Mouse (Mus musculus): ENCODE measurements around the gene Cyp4f39. TPM values are rescaled to one million over a fixed set of nuclear protein-coding genes. Genes with fewer than 3 reads are reported as not detected.
A peak's percentile ranks its signal among the peaks of the same experiment; 100 is the strongest.
"Not testable (repeated sequence)": the region's sequence is repeated elsewhere in the genome, so short reads cannot be mapped to it uniquely, and the experiment has no call there.

Cyp4f39 gene
- polyA plus RNA-seq, 1 experiment from 2014 or later, result 0.98 TPM

DNA sequence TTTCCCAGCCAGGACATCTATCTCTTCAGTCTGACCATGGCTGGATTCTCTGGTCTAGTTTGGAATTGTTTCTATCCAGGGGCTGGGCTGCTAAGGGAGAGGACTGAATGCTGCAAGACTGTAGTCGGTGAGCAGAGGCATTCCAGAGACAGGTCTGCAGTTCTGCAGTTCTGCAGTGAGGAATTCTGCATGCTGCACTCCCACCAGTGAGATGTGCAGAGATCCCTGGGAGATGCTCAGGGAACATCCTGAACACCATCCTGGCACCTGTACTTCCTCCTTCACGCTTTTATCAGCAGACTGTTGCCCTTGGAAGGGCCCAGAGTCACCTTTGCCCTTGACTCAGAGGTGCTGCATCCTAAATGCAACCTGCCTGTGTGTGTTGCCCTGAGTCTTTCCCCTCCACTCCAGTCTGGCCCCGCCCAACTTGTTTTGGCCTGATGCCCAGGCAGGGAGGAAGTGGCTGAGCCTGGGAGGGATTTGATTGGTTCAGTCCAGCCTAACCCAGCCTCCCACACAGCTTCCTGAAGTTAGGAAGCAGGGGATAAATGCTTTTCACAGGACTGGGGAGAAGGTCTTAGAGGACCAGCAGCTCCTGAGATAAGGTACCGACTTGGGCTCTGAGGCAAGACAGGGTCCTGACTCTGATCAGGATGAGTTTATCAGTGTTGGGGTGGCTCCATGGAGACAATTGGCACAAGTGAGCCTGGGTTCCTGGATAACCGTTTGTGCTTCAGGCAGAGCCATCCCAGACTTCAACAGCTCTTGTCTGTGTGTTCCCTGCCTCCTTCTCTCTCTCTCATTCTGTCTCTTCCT lies 83.7 kb downstream of the Cyp4f39 start, which contains the start of gene Cyp4f16:
Gene Cyp4f16, plus strand, starts transcription at position 508 of the 816 bp plus-strand sequence.
- Histone ChIP-seq H3K9ac (replicated peaks; ENCODE audit: low read length) (peak within 1 kb of the TSS; percentile 63), H3K4me3 (ENCODE audit: low read depth, low read length) (peak within 1 kb of the TSS; percentile 37), H3K4me2 (ENCODE audit: low read depth, low read length) (peak within 1 kb of the TSS; percentile 60)
- ATAC-seq (replicated peaks; ENCODE audit: insufficient number of reproducible peaks, low FRiP score, low TSS enrichment, low read depth) (peak; percentile 89), DNase-seq (ENCODE audit: low spot score) (peak; percentile 82)
- 14% methylated on average over 5 of the region's 5 CpGs for WGBS
- H3K27me3 ChIP-seq (ENCODE audit: control insufficient read depth, insufficient read depth, low read length); H3K36me3 ChIP-seq (replicated peaks; ENCODE audit: control insufficient read depth, insufficient read depth, low read depth, low read length); H3K9me3 ChIP-seq (replicated peaks; ENCODE audit: control insufficient read depth, low read length); H3K4me1 ChIP-seq (ENCODE audit: control insufficient read depth, insufficient read depth, low read length); H3K27ac ChIP-seq (replicated peaks; ENCODE audit: low read depth, low read length): not testable (repeated sequence)

GRCm38 (mm10) chr17:32536867-32537250 lies 84.3 kb downstream of the Cyp4f39 start:
- ATAC-seq (replicated peaks; ENCODE audit: insufficient number of reproducible peaks, low FRiP score, low TSS enrichment, low read depth) (no peak), DNase-seq (ENCODE audit: low spot score) (no peak)
- no peaks in the 10 kb centered on the region for H3K9me3 ChIP-seq (replicated peaks; ENCODE audit: control insufficient read depth, low read length)
- H3K36me3 ChIP-seq (replicated peaks; ENCODE audit: control insufficient read depth, insufficient read depth, low read depth, low read length), result no peaks in the 10 kb centered on the region
- no peaks in the 10 kb centered on the region for H3K27me3 ChIP-seq (ENCODE audit: control insufficient read depth, insufficient read depth, low read length)
- peak overlapping the region; percentile 37 for H3K4me3 ChIP-seq (ENCODE audit: low read depth, low read length)
- H3K9ac ChIP-seq (replicated peaks; ENCODE audit: low read length), result peak overlapping the region; percentile 63
- 66% methylated on average over 5 of the region's 5 CpGs for WGBS
- H3K4me2 ChIP-seq (ENCODE audit: low read depth, low read length), result peak overlapping the region; percentile 60
- H3K4me1 ChIP-seq (ENCODE audit: control insufficient read depth, insufficient read depth, low read length), result no peaks in the 10 kb centered on the region
- H3K27ac ChIP-seq (replicated peaks; ENCODE audit: low read depth, low read length), result no peak overlapping the region

Other genes starting within 250 kb of the Cyp4f39 start
- 81.5 and 85.1 TPM in 2 replicates for gene Brd4, start 168.0 kb upstream of the Cyp4f39 start, polyA plus RNA-seq (2014; fragmentation: Nextera tagmentation; extraction: Ambion mirVana)
- gene Akap8, start 131.5 kb upstream of the Cyp4f39 start, polyA plus RNA-seq (2014; fragmentation: Nextera tagmentation; extraction: Ambion mirVana), result 53.4 and 53.9 TPM in 2 replicates
- 44.3 and 56.2 TPM in 2 replicates for gene Akap8l, start 102.1 kb upstream of the Cyp4f39 start, polyA plus RNA-seq (2014; fragmentation: Nextera tagmentation; extraction: Ambion mirVana)
- gene Wiz, start 63.3 kb upstream of the Cyp4f39 start, polyA plus RNA-seq (2014; fragmentation: Nextera tagmentation; extraction: Ambion mirVana), result 27.5 and 31.9 TPM in 2 replicates
- 0.63 and 0.77 TPM in 2 replicates for gene Rasal3, start 49.1 kb upstream of the Cyp4f39 start, polyA plus RNA-seq (2014; fragmentation: Nextera tagmentation; extraction: Ambion mirVana)
- gene Pglyrp2, start 28.6 kb upstream of the Cyp4f39 start, polyA plus RNA-seq (2014; fragmentation: Nextera tagmentation; extraction: Ambion mirVana), result not detected in 2 replicates
- 4.0 and 7.1 TPM in 2 replicates for gene Cyp4f17, start 53.3 kb downstream of the Cyp4f39 start, polyA plus RNA-seq (2014; fragmentation: Nextera tagmentation; extraction: Ambion mirVana)
- gene Cyp4f16, start 83.8 kb downstream of the Cyp4f39 start, polyA plus RNA-seq (2014; fragmentation: Nextera tagmentation; extraction: Ambion mirVana), result 16.5 and 16.7 TPM in 2 replicates
- not detected in 2 replicates for gene Cyp4f37, start 168.6 kb downstream of the Cyp4f39 start, polyA plus RNA-seq (2014; fragmentation: Nextera tagmentation; extraction: Ambion mirVana)
- not detected in 2 replicates for gene Cyp4f40, start 206.2 kb downstream of the Cyp4f39 start, polyA plus RNA-seq (2014; fragmentation: Nextera tagmentation; extraction: Ambion mirVana)
- gene Cyp4f15, start 232.9 kb downstream of the Cyp4f39 start, polyA plus RNA-seq (2014; fragmentation: Nextera tagmentation; extraction: Ambion mirVana), result 0.27 TPM in 1 of 2 replicates, not detected in the other

Data from embryonic facial prominence, embryonic 11.5 days (tissue).